In the genomic region with DNA sequence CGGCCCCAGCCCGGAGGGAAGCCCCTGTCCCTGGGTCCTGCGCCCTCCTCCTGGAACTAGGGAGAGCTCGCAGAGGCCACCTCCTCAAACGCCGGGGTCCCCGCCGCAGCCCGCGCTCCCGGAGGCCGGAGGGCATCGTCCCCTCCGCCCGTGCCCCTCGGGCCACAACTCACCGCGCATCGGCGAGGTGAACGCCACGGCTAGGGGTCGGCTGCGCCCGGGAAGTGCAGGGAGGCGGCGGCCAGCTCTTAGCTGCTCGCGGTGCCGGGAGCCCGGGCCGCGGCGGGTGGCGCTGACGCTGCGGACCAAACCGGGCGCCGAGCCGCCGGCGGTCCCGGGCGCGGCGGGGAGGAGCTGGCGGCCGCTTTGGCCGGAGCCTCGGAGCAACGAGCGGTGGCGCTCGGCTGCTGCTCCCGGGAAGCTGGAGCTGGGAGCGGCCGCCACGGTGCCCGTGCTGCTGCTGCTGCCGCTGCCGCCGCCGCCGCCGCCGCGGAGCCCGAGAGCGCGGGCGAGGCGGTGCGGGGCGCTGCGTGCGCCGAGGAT, we compare ENCODE assay signal across 8 mouse cellular contexts. TPM values are rescaled to one million over a fixed set of nuclear protein-coding genes. Genes with fewer than 3 reads are reported as not detected.
A peak's percentile ranks its signal among the peaks of the same experiment; 100 is the strongest.
DNase-seq lines count a peak whose midpoint lies in the region; ATAC-seq and TF ChIP-seq lines count a peak whose summit lies in the region.

No protein-coding gene starts in this region.

- TF ChIP-seq POLR2A in lung, adult 2 months (IDR thresholded peaks at IDR 0.05; ENCODE audit: borderline replicate concordance, extremely low read depth, low read depth, low read length): no peak

- H3K27ac ChIP-seq in lung, embryonic 15.5 days: no peak overlapping the region
- no peak overlapping the region for H3K27ac ChIP-seq in heart, embryonic 15.5 days
- H3K27ac ChIP-seq in liver, embryonic 15.5 days (replicated peaks): no peak overlapping the region

- no peak for ATAC-seq in CD4-positive, CD25-positive, alpha-beta regulatory T cell, adult 4 months
- no peak for ATAC-seq in lung, embryonic 15.5 days (ENCODE audit: borderline replicate concordance, extremely low read depth, low FRiP score, low TSS enrichment)
- ATAC-seq in heart, embryonic 15.5 days (replicated peaks; ENCODE audit: insufficient number of reproducible peaks, insufficient read depth, low FRiP score, low read depth): no peak
- no peak for ATAC-seq in liver, embryonic 15.5 days (ENCODE audit: insufficient read depth)

- H3K4me2 ChIP-seq in lung, embryonic 15.5 days: peak overlapping the region; percentile 97
- H3K4me2 ChIP-seq in heart, embryonic 15.5 days: peak overlapping the region; percentile 99
- H3K4me2 ChIP-seq in liver, embryonic 15.5 days: peak overlapping the region; percentile 70

- peaks cover 25% of the 10 kb centered on the region for H3K4me1 ChIP-seq in lung, embryonic 15.5 days
- H3K4me1 ChIP-seq in heart, embryonic 15.5 days (replicated peaks): peaks cover 24% of the 10 kb centered on the region
- peaks cover 12% of the 10 kb centered on the region for H3K4me1 ChIP-seq in liver, embryonic 15.5 days (replicated peaks)
- no peaks in the 10 kb centered on the region for H3K4me1 ChIP-seq in lung, adult 2 months (ENCODE audit: control insufficient read depth, insufficient read depth, low read length)

- no peaks in the 10 kb centered on the region for H3K36me3 ChIP-seq in lung, embryonic 15.5 days
- no peaks in the 10 kb centered on the region for H3K36me3 ChIP-seq in heart, embryonic 15.5 days
- H3K36me3 ChIP-seq in liver, embryonic 15.5 days (replicated peaks): no peaks in the 10 kb centered on the region

- H3K4me3 ChIP-seq in lung, embryonic 15.5 days: peak overlapping the region; percentile 51
- peak overlapping the region; percentile 58 for H3K4me3 ChIP-seq in heart, embryonic 15.5 days
- H3K4me3 ChIP-seq in liver, embryonic 15.5 days (replicated peaks): peak overlapping the region; percentile 44
- H3K4me3 ChIP-seq in lung, adult 2 months (replicated peaks; ENCODE audit: extremely low read depth, low read depth, low read length): no peak overlapping the region

- H3K9me3 ChIP-seq in lung, embryonic 15.5 days: no peaks in the 10 kb centered on the region
- no peaks in the 10 kb centered on the region for H3K9me3 ChIP-seq in heart, embryonic 15.5 days (replicated peaks)
- H3K9me3 ChIP-seq in liver, embryonic 15.5 days (replicated peaks): no peaks in the 10 kb centered on the region

- peaks cover 98% of the 10 kb centered on the region for H3K27me3 ChIP-seq in lung, embryonic 15.5 days
- H3K27me3 ChIP-seq in heart, embryonic 15.5 days: peaks cover 100% of the 10 kb centered on the region
- H3K27me3 ChIP-seq in liver, embryonic 15.5 days: peaks cover 94% of the 10 kb centered on the region

- peak overlapping the region; percentile 13; the same call in 1 of the 2 replicates for H3K9ac ChIP-seq in lung, embryonic 15.5 days
- peak overlapping the region; percentile 49 for H3K9ac ChIP-seq in heart, embryonic 15.5 days
- H3K9ac ChIP-seq in liver, embryonic 15.5 days: no peak overlapping the region

- no peak for TF ChIP-seq CTCF in lung, adult 2 months (IDR thresholded peaks at IDR 0.05; ENCODE audit: insufficient read depth, low read length)

- under 1% methylated on average over 69 of the region's 78 CpGs for WGBS in lung, embryonic 15.5 days
- WGBS in heart, embryonic 15.5 days: 0% methylated on average over 34 of the region's 78 CpGs
- under 1% methylated on average over 78 of the region's 78 CpGs for whole genome bisulfite sequencing in liver, embryonic 15.5 days (ENCODE audit: insufficient replicate concordance)
- under 1% methylated on average over 72 of the region's 78 CpGs for WGBS in lung, adult 2 months

- DNase-seq in CD4-positive, CD25-positive, alpha-beta regulatory T cell, adult 2 months (ENCODE audit: low read depth, low spot score): peak; percentile 14
- DNase-seq in lung, postnatal 36 days: no peak
- no peak for DNase-seq in urinary bladder, postnatal 36 days (ENCODE audit: low spot score in 2 of 2)
- DNase-seq in lung, adult 2 months: no peak

RNA-seq across cellular contexts. Expression of gene Grm4, which starts 8.5 kb away (rescaled TPM):
- not detected for polyA plus RNA-seq in CD4-positive, CD25-positive, alpha-beta regulatory T cell, adult 4 months (2017; shearing (Covaris generic))
- polyA plus RNA-seq in lung, embryonic 15.5 days (2015; fragmentation: Nextera tagmentation; extraction: Ambion mirVana): 0.06 and 0.07 TPM in 2 replicates
- 0.05 and 0.36 TPM in 2 replicates for polyA plus RNA-seq in heart, embryonic 15.5 days (2015; fragmentation: Nextera tagmentation; extraction: Ambion mirVana)
- 0.02 TPM in 1 of 2 replicates, not detected in the other for polyA plus RNA-seq in liver, embryonic 15.5 days (2015; fragmentation: Nextera tagmentation; extraction: Ambion mirVana)
- polyA plus RNA-seq in lung, adult 2 months (2012; rRNA removed): 1.1 TPM in 2 replicates

RNA-seq across cellular contexts. Expression of gene Hmga1, which starts 43.6 kb away (rescaled TPM):
- 10 to 100 TPM; 82.7 to 84.0 TPM for polyA plus RNA-seq in CD4-positive, CD25-positive, alpha-beta regulatory T cell, adult 4 months (2017; shearing (Covaris generic))
- polyA plus RNA-seq in lung, embryonic 15.5 days (2015; fragmentation: Nextera tagmentation; extraction: Ambion mirVana): 238 and 240 TPM in 2 replicates
- polyA plus RNA-seq in heart, embryonic 15.5 days (2015; fragmentation: Nextera tagmentation; extraction: Ambion mirVana): 95.0 and 152 TPM in 2 replicates
- 131 and 132 TPM in 2 replicates for polyA plus RNA-seq in liver, embryonic 15.5 days (2015; fragmentation: Nextera tagmentation; extraction: Ambion mirVana)
- 57.9 and 73.2 TPM in 2 replicates for polyA plus RNA-seq in lung, adult 2 months (2012; rRNA removed)

RNA-seq across cellular contexts. Expression of gene AI413582, which starts 52.9 kb away (rescaled TPM):
- 100 to 1,000 TPM; 106 to 112 TPM for polyA plus RNA-seq in CD4-positive, CD25-positive, alpha-beta regulatory T cell, adult 4 months (2017; shearing (Covaris generic))
- polyA plus RNA-seq in lung, embryonic 15.5 days (2015; fragmentation: Nextera tagmentation; extraction: Ambion mirVana): 20.1 and 21.4 TPM in 2 replicates
- 14.5 and 23.0 TPM in 2 replicates for polyA plus RNA-seq in heart, embryonic 15.5 days (2015; fragmentation: Nextera tagmentation; extraction: Ambion mirVana)
- polyA plus RNA-seq in liver, embryonic 15.5 days (2015; fragmentation: Nextera tagmentation; extraction: Ambion mirVana): 12.3 and 13.9 TPM in 2 replicates
- polyA plus RNA-seq in lung, adult 2 months (2012; rRNA removed): 42.4 and 44.2 TPM in 2 replicates
